Mouse (Mus musculus) urinary bladder, postnatal 0 days (tissue): ENCODE data around the gene Gm9508. TPM values are rescaled to one million over a fixed set of nuclear protein-coding genes. Genes with fewer than 3 reads are reported as not detected.

ENCODE experiments used
- polyA plus RNA-seq: library from polyadenylated mRNA; unstranded; fragments of >200 nt; fragmentation: Nextera tagmentation; extraction: Ambion mirVana; gene quantifications from 2 replicates; pipeline ENCODE4 v1.2.1, GENCODE M21; 2015

Gene Gm9508
- not detected in 2 replicates for polyA plus RNA-seq

GRCm38 (mm10) chr10:77697133-77697532, at the start of gene Gm9508:
Gm9508 (minus strand) TSS chr10:77697233.

DNA sequence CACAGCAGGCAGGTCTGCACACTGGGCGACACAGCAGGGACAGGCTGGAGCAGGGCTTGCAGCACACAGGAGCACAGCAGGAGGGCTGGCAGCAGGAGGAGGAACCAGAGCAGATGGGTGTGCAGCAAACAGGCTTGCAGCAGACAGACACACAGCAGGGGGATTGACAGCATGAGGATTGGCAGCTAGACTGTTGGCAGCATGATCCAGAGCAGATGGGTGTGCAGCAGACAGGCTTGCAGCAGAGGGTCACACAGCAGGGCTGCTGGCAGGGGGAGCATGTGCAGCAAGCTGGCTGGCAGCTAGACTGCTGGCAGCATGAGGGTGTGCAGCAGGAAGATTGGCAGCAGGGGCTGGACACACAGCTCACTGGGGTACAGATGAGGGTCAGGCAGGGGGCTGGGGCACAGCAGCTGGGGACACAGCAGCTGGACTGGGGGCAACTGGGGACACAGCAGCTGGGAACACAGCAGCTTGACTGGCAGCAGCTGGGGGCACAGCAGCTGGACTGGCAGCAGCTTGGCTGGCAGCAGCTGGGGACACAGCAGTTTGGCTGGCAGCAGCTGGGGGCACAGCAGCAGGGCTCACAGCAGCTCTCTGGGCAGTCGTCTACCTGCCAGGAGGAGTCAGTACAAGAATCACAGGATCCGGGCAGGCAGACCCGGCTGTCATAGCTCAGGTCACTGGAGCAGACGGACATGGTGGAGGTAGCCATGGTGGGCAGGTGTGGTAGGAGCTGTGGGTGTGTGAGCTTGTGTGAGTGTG, 45.1 kb upstream of the Gm9508 start, which contains the start of gene Gm18596:
TSS of gene Gm18596 (minus strand) at position 715 of the 765 bp plus-strand sequence.

GRCm38 (mm10) chr10:77726186-77726585, 29.2 kb upstream of the Gm9508 start, which contains the start of gene Gm10100:
Gm10100 (plus strand) TSS chr10:77726486.

DNA sequence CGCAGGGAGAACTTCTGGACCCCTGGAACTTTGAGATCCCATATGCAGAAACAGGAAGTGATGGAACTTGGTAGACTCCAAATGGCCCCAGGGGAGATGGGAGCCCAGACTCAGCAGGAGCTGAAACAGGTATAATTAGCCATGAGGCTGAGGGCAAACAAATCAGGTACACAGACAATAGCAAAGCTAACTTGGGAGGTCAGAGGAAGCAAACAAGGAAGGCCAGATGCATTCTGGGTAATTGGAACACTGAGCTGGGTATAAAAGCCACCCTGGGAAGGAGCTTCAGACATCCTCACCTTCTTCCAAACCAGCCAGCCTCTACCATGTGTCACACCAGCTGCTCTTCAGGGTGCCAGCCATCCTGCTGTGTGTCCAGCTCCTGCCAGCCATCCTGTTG, 23.3 kb upstream of the Gm9508 start, which contains the start of gene Krtap12-1:
TSS of gene Krtap12-1 (plus strand) at position 301 of the 400 bp plus-strand sequence.

GRCm38 (mm10) chr10:77715507-77715906, 18.5 kb upstream of the Gm9508 start, which contains the start of gene Gm10142:
Gm10142 (plus strand) TSS chr10:77715807.

DNA sequence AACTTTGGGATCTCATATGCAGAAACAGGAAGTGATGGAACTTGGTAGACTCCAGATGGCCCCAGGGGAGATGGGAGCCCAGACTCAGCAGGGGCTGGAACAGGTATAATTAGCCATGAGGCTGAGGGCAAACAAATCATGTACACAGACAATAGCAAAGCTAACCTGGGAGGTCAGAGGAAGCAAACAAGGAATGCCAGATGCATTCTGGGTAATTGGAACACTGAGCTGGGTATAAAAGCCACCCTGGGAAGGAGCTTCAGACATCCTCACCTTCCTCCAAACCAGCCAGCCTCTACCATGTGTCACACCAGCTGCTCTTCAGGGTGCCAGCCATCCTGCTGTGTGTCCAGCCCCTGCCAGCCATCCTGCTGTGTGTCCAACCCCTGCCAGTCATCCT, 14.1 kb upstream of the Gm9508 start, which contains the start of gene Gm10024:
TSS of gene Gm10024 (plus strand) at position 301 of the 400 bp plus-strand sequence.

DNA sequence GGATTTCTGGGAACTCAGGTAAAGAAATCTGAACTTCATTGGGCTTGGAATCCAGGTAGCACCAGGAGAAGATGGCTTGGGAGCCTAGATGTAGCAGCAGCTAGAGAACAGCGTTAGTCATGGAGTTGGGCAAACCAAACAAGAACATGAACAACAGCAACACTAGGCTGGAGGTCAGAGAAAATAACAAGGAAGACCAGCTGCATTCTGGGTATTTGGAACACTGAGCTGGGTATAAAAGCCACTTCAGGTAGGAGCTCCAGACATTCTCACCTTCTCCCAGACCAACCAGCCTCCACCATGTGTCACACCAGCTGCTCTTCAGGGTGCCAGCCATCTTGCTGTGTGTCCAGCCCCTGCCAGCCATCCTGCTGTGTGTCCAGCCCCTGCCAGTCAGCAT, 9.3 kb upstream of the Gm9508 start, which contains the start of gene Gm10272:
TSS of gene Gm10272 (plus strand) at position 301 of the 400 bp plus-strand sequence.

DNA sequence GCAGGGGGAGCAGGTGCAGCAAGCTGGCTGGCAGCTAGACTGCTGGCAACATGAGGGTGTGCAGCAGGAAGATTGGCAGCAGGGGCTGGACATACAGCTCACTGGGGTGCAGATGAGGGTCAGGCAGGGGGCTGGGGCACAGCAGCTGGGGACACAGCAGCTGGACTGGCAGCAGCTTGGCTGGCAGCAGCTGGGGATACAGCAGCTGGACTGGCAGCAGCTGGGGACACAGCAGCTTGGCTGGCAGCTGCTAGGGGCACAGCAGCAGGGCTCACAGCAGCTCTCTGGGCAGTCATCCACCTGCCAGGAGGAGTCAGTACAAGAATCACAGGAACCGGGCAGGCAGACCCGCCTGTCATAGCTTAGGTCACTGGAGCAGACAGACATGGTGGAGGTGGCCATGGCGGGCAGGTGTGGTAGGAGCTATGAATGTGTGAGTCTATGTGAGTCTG, 6.7 kb downstream of the Gm9508 start, which contains the start of gene Gm19402:
TSS of gene Gm19402 (minus strand) at position 402 of the 452 bp plus-strand sequence.

GRCm38 (mm10) chr10:77685895-77686664, 11.0 kb downstream of the Gm9508 start, which contains the start of gene Tspear:
Tspear (plus strand) TSS chr10:77686569.

Other genes starting within 250 kb of the Gm9508 start
- 27.7 and 28.7 TPM in 2 replicates for gene Fam207a, start 181.4 kb downstream of the Gm9508 start, polyA plus RNA-seq
- 5.6 and 37.0 TPM in 2 replicates for gene Itgb2, start 167.0 kb downstream of the Gm9508 start, polyA plus RNA-seq
- gene Pttg1ip, start 115.5 kb downstream of the Gm9508 start, polyA plus RNA-seq, result 150 and 154 TPM in 2 replicates
- gene Sumo3, start 91.1 kb downstream of the Gm9508 start, polyA plus RNA-seq, result 184 and 190 TPM in 2 replicates
- gene Gm49325, start 91.0 kb downstream of the Gm9508 start, polyA plus RNA-seq, result 5.7 and 21.3 TPM in 2 replicates
- gene Ube2g2, start 75.0 kb downstream of the Gm9508 start, polyA plus RNA-seq, result 59.0 and 62.6 TPM in 2 replicates
- 0.39 and 0.67 TPM in 2 replicates for gene Tspear, start 10.7 kb downstream of the Gm9508 start, polyA plus RNA-seq
- gene Gm19402, start 6.5 kb downstream of the Gm9508 start, polyA plus RNA-seq, result not detected in 2 replicates
- gene Gm10272, start 9.4 kb upstream of the Gm9508 start, polyA plus RNA-seq, result not detected in 2 replicates
- gene Gm10024, start 14.2 kb upstream of the Gm9508 start, polyA plus RNA-seq, result not detected in 2 replicates
- gene Gm10142, start 18.6 kb upstream of the Gm9508 start, polyA plus RNA-seq, result not detected in 2 replicates
- not detected in 2 replicates for gene Krtap12-1, start 23.4 kb upstream of the Gm9508 start, polyA plus RNA-seq
- gene Gm10100, start 29.3 kb upstream of the Gm9508 start, polyA plus RNA-seq, result not detected in 2 replicates
- gene Gm18596, start 45.4 kb upstream of the Gm9508 start, polyA plus RNA-seq, result not detected in 2 replicates
- gene Gm9736, start 54.1 kb upstream of the Gm9508 start, polyA plus RNA-seq, result not detected in 2 replicates
- not detected in 2 replicates for gene Gm3233, start 62.4 kb upstream of the Gm9508 start, polyA plus RNA-seq
- not detected in 2 replicates for gene Gm3238, start 74.1 kb upstream of the Gm9508 start, polyA plus RNA-seq
- not detected in 2 replicates for gene Gm7138, start 79.7 kb upstream of the Gm9508 start, polyA plus RNA-seq
- not detected in 2 replicates for gene Gm3250, start 85.3 kb upstream of the Gm9508 start, polyA plus RNA-seq
- not detected in 2 replicates for gene Gm7137, start 91.0 kb upstream of the Gm9508 start, polyA plus RNA-seq
- not detected in 2 replicates for gene Gm9639, start 97.8 kb upstream of the Gm9508 start, polyA plus RNA-seq
- gene Gm19668, start 101.9 kb upstream of the Gm9508 start, polyA plus RNA-seq, result not detected in 2 replicates
- gene Gm9507, start 114.6 kb upstream of the Gm9508 start, polyA plus RNA-seq, result not detected in 2 replicates
- not detected in 2 replicates for gene Gm2696, start 117.4 kb upstream of the Gm9508 start, polyA plus RNA-seq
- gene Krtap10-4, start 129.9 kb upstream of the Gm9508 start, polyA plus RNA-seq, result not detected in 2 replicates
- gene Krtap10-10, start 138.7 kb upstream of the Gm9508 start, polyA plus RNA-seq, result not detected in 2 replicates
- not detected in 2 replicates for gene Gm36176, start 149.6 kb upstream of the Gm9508 start, polyA plus RNA-seq
- gene Gm10318, start 155.6 kb upstream of the Gm9508 start, polyA plus RNA-seq, result not detected in 2 replicates
- not detected in 2 replicates for gene Gm3285, start 164.7 kb upstream of the Gm9508 start, polyA plus RNA-seq
- gene Lrrc3, start 205.3 kb upstream of the Gm9508 start, polyA plus RNA-seq, result 7.1 and 7.6 TPM in 2 replicates